Mouse (Mus musculus) spleen, adult 2 months (tissue): Measurements from ENCODE around the gene St6gal1.

Experiments used
- CTCF ChIP-seq: fragments of 200-500 bp; IDR thresholded peaks from 2 replicates; pipeline ENCODE4 v1.5.1; 2011; ENCODE audit warnings: mild to moderate bottlenecking, inconsistent platforms; ENCODE audit not compliant: insufficient read depth, insufficient read length, insufficient replicate concordance; ENCODE audit errors: extremely low read depth
- POLR2A ChIP-seq: fragments of 200-500 bp; IDR thresholded peaks from 2 replicates; pipeline ENCODE4 v1.6.1; 2011; ENCODE audit warnings: low read depth, low read length, inconsistent platforms

DNA sequence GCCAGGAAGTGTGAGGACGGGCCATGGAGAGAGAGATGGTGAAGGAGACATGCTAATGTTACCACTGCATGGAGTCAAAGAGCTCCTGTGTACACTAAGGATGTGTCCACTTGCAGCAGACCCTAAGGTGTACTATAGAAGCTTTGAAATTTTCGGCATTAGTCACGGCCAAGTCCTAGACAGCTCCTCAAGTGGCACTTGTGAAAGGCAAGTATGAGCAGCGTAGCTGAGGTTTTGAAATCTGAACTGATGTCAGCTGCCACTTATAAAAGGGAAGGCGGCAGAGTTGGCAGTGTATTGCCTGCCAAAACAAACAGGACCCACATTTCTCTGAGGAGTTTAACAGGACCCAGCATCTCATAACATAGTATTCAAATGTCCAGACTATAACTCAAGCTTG lies 71.2 kb downstream of the St6gal1 start:
- no peak for TF ChIP-seq CTCF
- TF ChIP-seq POLR2A, result no peak
